8 mouse cellular contexts compared by ENCODE assay signal in the genomic region with DNA sequence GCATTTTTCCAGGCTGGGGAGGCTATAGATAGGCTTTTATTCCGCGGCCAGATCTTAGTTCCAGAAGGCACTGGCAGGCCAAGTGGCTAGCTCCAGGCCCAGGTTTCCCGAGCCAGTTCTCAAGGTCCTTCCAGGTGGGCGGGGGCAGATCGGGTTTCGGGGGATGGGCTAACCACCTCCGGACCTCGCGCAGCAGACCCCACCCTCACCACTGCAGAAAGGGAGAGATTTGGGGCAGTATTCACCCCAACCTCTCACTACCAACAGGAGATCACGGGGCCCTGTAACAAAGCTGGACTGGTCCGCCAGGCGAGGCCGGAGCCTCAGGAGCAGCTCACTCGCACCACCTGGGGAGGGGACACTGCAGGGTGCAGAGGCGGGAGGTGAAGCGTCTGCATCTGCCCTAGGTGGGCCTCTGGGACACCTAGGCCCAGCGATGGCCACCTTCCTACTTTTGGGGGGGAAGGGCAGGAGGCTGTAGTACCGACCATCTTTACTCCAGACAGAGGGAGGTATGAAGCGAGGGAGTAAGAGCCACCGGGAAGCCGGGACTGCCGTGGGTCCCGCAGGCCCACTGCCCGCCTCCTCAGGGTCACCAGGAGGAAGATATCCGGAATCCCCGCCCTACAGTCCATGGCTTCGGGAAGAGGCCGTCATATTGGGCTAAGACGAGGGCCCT. TPM values are rescaled to one million over a fixed set of nuclear protein-coding genes. Genes with fewer than 3 reads are reported as not detected.
DNase-seq lines count a peak whose midpoint lies in the region; ATAC-seq and TF ChIP-seq lines count a peak whose summit lies in the region.

No protein-coding gene starts in this region.

- DNase-seq in NIH3T3 (ENCODE audit: low read depth) = peak; percentile 77
- DNase-seq in cerebellum, adult 11-12 months = peak; percentile 79
- DNase-seq in heart, postnatal 36 days = peak; percentile 66 to 71
- peak; percentile 29 to 30 for DNase-seq in left cerebral cortex, adult 2 months (ENCODE audit: extremely low spot score in 1 of 2, low spot score in 2 of 2)
- DNase-seq in lung, postnatal 4 days = peak; percentile 69 to 80
- DNase-seq in right cerebral cortex, postnatal 36 days (ENCODE audit: low spot score in 2 of 2) = peak; percentile 23 to 24
- no peak for DNase-seq in thymus, postnatal 10 days (ENCODE audit: low spot score in 2 of 2)

- H3K4me2 ChIP-seq in forebrain, embryonic 15.5 days (replicated peaks) = peak overlapping the region; percentile 88

- H3K9me3 ChIP-seq in forebrain, embryonic 15.5 days = no peaks in the 10 kb centered on the region

- H3K36me3 ChIP-seq in forebrain, embryonic 15.5 days = peaks cover 28% of the 10 kb centered on the region

- peak overlapping the region; percentile 65 for H3K4me3 ChIP-seq in forebrain, embryonic 15.5 days
- H3K4me3 ChIP-seq in left cerebral cortex, adult 2 months = peak overlapping the region; percentile 96

- peaks cover 46% of the 10 kb centered on the region for H3K4me1 ChIP-seq in forebrain, embryonic 15.5 days

- intact Hi-C loops in heart, postnatal 36 days (cut with DNase I) = loop anchor here (2.0 to 10.0 kb wide), 3 partner anchors 33 to 385 kb away; partner anchors contain the start of genes Cdkn2aipnl and Nhp2
- intact Hi-C loops in left cerebral cortex, adult 2 months (cut with DNase I) = loop anchor here (2.0 kb wide), 2 partner anchors 99 to 141 kb away; partner anchors contain the start of gene Ppp2ca

- no peak for TF ChIP-seq CTCF in left cerebral cortex, adult 2 months (IDR thresholded peaks at IDR 0.05)

- no peaks in the 10 kb centered on the region for H3K27me3 ChIP-seq in forebrain, embryonic 15.5 days

- peak; percentile 40 for ATAC-seq in forebrain, embryonic 15.5 days (replicated peaks)

- H3K27ac ChIP-seq in forebrain, embryonic 15.5 days (replicated peaks) = peak overlapping the region; percentile 98
- H3K27ac ChIP-seq in left cerebral cortex, adult 2 months = peak overlapping the region; percentile 100

- H3K9ac ChIP-seq in forebrain, embryonic 15.5 days (replicated peaks) = peak overlapping the region; percentile 91

- WGBS in forebrain, embryonic 15.5 days = under 1% methylated on average over 29 of the region's 29 CpGs

RNA-seq across cellular contexts. Expression of gene Ube2b, which starts 0.8 kb away (rescaled TPM):
- 289 and 290 TPM in 2 replicates for polyA plus RNA-seq in forebrain, embryonic 15.5 days (2015; fragmentation: Nextera tagmentation; extraction: Ambion mirVana)
- 100 to 1,000 TPM; 297 to 317 TPM for total RNA-seq in heart, postnatal 36 days (2021)
- 100 to 1,000 TPM; 187 to 196 TPM for total RNA-seq in left cerebral cortex, adult 2 months (2021)

RNA-seq across cellular contexts. Expression of gene Cdkl3, which starts 4.3 kb away (rescaled TPM):
- polyA plus RNA-seq in forebrain, embryonic 15.5 days (2015; fragmentation: Nextera tagmentation; extraction: Ambion mirVana) = 23.9 and 25.3 TPM in 2 replicates
- total RNA-seq in heart, postnatal 36 days (2021) = 1 to 10 TPM; 5.5 to 5.7 TPM
- 10 to 100 TPM; 14.6 to 15.9 TPM for total RNA-seq in left cerebral cortex, adult 2 months (2021)

RNA-seq across cellular contexts. Expression of gene Cdkn2aipnl, which starts 32.3 kb away (rescaled TPM):
- polyA plus RNA-seq in forebrain, embryonic 15.5 days (2015; fragmentation: Nextera tagmentation; extraction: Ambion mirVana) = 113 and 118 TPM in 2 replicates
- 10 to 100 TPM in 1 of 2 experiments, 1 to 10 TPM in 1; 9.7 to 10.7 TPM for total RNA-seq in heart, postnatal 36 days (2021)
- total RNA-seq in left cerebral cortex, adult 2 months (2021) = 10 to 100 TPM; 34.2 to 37.6 TPM

Comparison
In these comparisons a context has a peak if more than half of its experiments do, and no peak if none do; other contexts are left out.
1. DNase-seq: peak in NIH3T3 (single experiment), cerebellum, adult 11-12 months (single experiment), heart, postnatal 36 days (2 of 2), left cerebral cortex, adult 2 months (2 of 2), lung, postnatal 4 days (2 of 2) and right cerebral cortex, postnatal 36 days (2 of 2); none in thymus, postnatal 10 days (0 of 2).